Mouse (Mus musculus) cerebellum, adult 9-10 months (tissue): ENCODE data around the gene Zfyve19.
A peak's percentile ranks its signal among the peaks of the same experiment; 100 is the strongest.

Source experiments
- DNase-seq: peaks from one replicate; pipeline ENCODE4 v3.0.0; 2022

Zfyve19 gene

GRCm38 (mm10) chr2:119208344-119209175 lies at the start of gene Zfyve19, which contains the start of gene Dnajc17:
Gene Zfyve19 (plus strand): TSS chr2:119208617.
Gene Dnajc17 (minus strand): TSS chr2:119208795.
- peak; percentile 95 for DNase-seq

DNA sequence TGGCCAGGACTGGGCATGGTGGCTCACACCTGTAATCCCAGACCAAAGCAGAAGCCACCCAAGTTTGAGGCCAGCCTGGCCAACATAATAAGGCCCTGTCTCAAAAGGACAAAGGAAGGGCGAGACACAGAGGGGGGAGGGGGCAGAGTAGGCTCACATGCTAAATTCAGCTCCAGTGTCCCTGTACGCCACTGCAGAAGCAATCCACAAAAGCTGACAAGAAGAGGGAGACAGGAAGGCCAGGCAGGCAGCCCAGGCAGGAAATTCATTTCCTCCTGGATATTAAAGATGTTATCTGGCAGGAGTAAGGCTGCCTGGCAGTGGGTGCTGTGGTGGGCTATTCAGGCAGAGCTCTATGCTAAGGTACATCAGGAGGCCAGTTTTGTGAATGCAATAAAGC lies 47.2 kb upstream of the Zfyve19 start:
- no peak for DNase-seq

- DNase-seq: no peak
These were observed 45.3 kb upstream of the Zfyve19 start for GRCm38 (mm10) chr2:119163135-119163534.

DNA sequence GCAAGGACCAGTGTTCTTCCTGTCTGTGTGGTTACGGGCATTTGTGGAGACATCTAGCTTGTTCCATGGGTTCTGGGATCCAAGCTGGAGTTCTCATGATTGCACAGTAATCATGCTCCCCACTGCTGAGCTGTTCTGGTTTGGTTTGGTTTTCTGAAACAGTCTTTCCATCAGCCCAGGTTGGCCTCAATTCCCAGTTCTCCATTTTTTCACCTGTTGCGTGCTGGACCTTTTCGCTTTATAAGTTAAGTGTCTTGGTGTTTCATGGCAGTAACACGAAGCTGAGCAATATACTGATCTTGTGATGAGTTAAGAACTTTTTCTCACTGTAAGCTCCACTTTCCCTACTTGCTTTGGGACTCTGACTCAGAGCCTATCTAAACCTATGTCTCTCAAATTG lies 44.4 kb upstream of the Zfyve19 start:
- DNase-seq: no peak

DNA sequence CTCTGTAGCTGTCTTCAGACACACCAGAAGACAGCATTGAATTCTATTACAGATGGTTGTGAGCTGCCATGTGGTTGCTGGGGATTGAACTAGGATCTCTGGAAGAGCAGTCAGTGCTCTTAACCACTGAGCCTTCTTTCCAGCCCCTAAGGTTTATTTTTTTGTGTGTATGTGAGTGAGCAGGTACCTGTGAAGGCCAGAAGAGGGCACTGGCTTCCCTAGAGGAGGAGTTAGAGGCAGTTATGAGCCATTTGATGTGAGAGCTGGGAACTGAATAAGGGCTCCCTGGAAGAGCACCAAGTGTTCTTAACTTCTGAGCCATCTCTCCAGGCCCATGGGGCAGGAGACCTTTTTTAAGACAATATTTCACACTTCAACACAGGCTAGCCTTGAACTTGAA lies 43.0 kb upstream of the Zfyve19 start:
- DNase-seq: no peak

DNA sequence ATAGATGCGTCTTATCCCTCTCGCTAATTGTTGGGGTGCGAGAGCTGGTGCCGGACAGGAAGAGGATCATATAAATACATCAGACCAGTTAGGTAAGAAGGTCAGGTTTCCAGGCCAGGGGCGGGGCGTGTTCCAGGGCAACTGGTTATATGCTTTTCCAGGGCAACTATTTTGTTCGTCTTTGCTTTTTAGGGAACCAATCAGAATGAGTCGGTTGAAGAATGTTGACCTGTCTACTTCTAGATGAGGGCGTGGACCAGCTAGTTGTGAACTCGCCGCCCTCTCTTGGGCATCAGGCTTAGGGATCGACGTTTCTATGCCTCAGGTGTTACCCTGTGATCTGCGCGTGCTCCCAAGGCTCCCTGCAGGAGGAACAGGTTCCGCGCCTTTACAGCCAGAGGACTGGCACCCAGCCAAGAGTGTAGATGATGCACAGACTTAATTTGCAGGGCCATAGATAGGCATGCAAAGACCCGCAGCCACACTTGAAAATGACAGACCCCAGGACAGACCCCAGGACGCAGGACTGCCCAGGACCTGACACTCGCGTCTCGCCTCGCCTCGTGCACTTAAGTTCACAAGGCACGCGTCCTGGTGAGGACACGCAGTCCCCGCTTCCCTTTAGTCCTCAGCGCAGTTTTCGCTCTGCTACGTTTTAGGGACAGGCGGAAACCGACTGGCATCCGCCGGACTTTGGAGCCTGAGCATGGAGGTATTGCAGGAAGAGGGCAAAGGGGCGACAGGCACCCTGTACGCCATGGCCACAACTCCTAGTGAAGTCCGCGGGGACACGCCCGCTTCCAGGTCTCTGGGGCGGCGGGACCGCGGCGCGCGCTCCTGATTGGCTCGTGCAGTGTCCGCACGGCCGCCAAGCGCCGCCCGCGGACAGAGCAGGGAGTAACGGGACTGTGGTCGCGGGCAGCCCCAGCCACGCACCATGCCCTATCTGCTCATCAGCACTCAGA lies 41.2 kb upstream of the Zfyve19 start, which contains the start of gene Gchfr:
Gchfr (plus strand) TSS at position 873 of the 965 bp plus-strand sequence.
- DNase-seq: peak; percentile 32

- DNase-seq: no peak
These were observed 40.6 kb upstream of the Zfyve19 start for GRCm38 (mm10) chr2:119167866-119168256.

DNA sequence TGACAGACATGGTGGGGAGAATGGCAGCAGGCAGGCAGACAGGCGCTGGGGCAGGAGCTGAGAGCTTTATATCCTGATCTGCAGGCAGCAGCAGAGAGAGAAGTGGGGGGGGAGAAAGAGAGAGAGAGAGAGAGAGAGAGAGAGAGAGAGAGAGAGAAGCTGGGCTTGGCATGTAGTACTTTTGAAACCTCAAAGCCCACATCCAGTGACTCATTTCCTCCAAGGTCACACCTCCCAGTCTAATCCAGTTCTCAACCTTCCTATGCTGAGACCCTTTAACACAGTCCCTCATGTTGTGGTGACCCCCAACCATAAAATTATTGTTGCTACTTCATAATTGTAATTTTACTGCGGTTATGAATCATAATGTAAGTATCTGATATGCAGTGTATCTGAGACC lies 38.1 kb upstream of the Zfyve19 start:
- DNase-seq: no peak

GRCm38 (mm10) chr2:119171574-119171973 lies 36.8 kb upstream of the Zfyve19 start:
- DNase-seq: no peak

DNA sequence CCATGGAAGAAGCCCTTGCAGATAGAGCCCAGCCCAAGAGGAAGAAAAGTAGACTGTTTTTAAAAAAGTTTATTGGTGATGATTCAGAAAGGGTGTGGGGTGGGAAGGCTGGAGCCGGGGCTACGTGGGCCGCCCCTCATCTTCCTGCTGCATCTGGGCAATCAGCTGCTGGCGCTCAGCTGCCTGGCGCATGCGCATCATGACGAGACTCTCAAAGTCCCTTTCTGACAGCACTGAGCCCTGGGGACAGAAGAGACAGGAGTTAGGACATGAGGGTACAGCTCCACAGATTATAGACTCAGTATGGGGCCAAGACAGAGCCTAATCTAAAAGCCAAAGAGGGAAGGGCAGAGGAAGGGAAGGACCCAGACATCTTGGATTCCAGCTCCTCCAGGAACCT lies 36.0 kb upstream of the Zfyve19 start:
- no peak for DNase-seq

DNA sequence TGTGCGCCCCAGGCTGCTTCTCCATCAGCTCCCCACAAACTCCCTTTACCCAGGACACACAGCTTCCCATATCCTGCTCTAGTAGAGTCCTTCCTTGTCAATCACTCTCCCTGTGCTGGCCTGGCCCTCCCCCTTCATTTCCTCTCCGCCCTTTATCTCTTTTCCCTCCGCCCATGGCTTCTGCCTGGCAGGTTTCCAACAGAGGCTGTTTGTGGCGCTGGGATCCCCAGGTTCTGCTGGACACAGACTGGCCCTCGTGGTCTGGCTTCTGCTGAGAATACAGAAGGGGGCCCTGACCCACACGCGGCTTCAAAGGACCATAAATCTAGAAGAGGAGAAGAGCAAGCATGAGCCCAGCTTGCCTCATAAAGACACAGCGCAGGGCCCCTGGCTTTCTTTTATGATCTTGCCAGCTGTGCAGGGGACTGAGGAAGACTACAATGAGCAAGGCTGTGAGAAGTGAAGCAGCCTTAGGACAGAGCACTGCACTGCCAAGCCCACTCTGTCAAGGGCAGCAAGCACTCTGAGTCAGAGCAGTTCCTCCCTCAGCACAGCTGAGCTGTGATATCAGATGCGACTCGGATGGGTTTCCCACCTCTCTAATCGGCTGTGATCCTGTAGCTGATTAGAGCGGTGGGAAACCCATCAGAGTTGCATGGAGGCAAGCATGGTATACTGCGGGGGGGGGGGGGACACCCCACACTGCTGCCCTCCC lies 35.4 kb upstream of the Zfyve19 start:
- DNase-seq: no peak

GRCm38 (mm10) chr2:119173991-119174651 lies 34.3 kb upstream of the Zfyve19 start, which contains the start of gene Gm14137:
Gene Gm14137 (plus strand): TSS chr2:119174509.
- DNase-seq: no peak

- DNase-seq: no peak
These were observed 33.6 kb upstream of the Zfyve19 start for GRCm38 (mm10) chr2:119174866-119175265.

DNA sequence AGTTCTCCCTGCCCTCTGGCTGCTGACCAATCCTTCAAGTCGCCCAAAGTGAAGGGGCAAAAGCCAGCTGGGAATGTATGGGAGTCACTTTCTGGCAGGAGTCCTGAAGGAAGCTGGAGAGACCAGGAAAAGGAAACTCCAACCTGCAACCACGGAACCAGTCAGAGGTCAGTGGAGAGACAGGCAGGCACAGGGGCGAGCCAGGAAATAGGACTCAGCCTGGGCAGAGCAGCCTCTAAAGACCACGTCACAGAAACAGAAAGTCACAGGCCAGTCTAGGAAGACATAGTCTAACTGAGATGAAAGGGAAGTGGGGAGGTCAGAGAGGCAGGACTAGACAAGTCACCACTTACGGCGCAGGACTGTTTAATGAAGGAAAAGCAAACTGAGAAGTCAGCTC lies 32.8 kb upstream of the Zfyve19 start:
- DNase-seq: no peak

GRCm38 (mm10) chr2:119176761-119177160 lies 31.7 kb upstream of the Zfyve19 start:
- no peak for DNase-seq

- DNase-seq: no peak
These were observed 31.0 kb upstream of the Zfyve19 start for GRCm38 (mm10) chr2:119177384-119177939.

DNA sequence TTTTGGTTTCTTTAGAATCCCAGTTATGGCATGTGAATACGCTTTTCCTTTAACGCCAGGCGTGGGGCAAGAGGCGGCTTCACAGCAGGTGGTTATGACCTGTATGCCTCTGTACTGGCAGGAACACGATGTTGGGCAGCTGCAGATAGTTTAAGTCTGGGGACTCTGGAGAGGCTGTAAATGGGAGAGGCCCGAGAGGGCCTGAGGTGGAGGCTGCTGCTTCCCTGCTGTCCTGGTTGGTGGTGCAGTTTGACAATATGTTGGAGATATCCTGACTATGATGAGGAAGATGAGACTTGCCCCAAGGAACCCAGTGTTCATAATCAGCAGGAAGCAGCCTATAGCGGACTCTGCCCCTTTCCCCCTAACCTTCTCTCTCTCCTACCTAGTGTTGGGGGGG lies 25.5 kb upstream of the Zfyve19 start:
- no peak for DNase-seq

GRCm38 (mm10) chr2:119189029-119189710 lies 19.2 kb upstream of the Zfyve19 start:
- DNase-seq: peak; percentile 91

- no peak for DNase-seq
These were observed 17.4 kb upstream of the Zfyve19 start for GRCm38 (mm10) chr2:119190969-119191368.

GRCm38 (mm10) chr2:119194140-119194539 lies 14.3 kb upstream of the Zfyve19 start:
- no peak for DNase-seq
